Mouse (Mus musculus) CH12.LX (cell line): Measurements from ENCODE around the gene Oprd1. TPM values are rescaled to one million over a fixed set of nuclear protein-coding genes. Genes with fewer than 3 reads are reported as not detected.

Experiments used
- DNase-seq: peaks from one replicate; pipeline ENCODE4 v3.0.0-alpha.2; 2013; ENCODE audit errors: extremely low read depth
- H3K27ac ChIP-seq: 2 replicates; pipeline ENCODE4 v1.5.1; 2012; ENCODE audit warnings: low read depth, mild to moderate bottlenecking, control low read depth, moderate library complexity; ENCODE audit not compliant: insufficient read depth
- H3K27me3 ChIP-seq: replicated peaks from 2 replicates; pipeline ENCODE3; 2012; ENCODE audit warnings: inconsistent platforms
- H3K36me3 ChIP-seq, 2 experiments: replicated peaks in 1 of 2; 2 replicates each; pipeline versions ENCODE3 to v1.6.1; 2012; ENCODE audit warnings: inconsistent platforms in 1 of 2, low read length in 1 of 2, mild to moderate bottlenecking in 1 of 2, mixed read lengths in 1 of 2, moderate library complexity in 1 of 2; ENCODE audit not compliant: control insufficient read depth in 1 of 2, insufficient read depth in 1 of 2
- H3K4me1 ChIP-seq, 2 experiments: 2 replicates each; pipeline ENCODE4 v1.6.1; 2012; ENCODE audit warnings: inconsistent platforms in 1 of 2, moderate library complexity in 1 of 2; ENCODE audit not compliant: insufficient read depth in 2 of 2, control insufficient read depth in 1 of 2
- H3K4me2 ChIP-seq: 2 replicates; pipeline ENCODE4 v1.6.1; 2012; ENCODE audit warnings: low read depth, mild to moderate bottlenecking, control low read depth; ENCODE audit not compliant: poor library complexity, insufficient read depth, severe bottlenecking
- H3K4me3 ChIP-seq, 3 experiments: fragments of 150-350 bp in 1 of 3; sonication (generic) in 1 of 3; replicated peaks in 1 of 3; 2 replicates each; pipeline versions ENCODE3 to v1.5.1; 2011 to 2012; ENCODE audit warnings: low read depth in 2 of 3, low read length in 2 of 3, mild to moderate bottlenecking in 2 of 3, moderate library complexity in 2 of 3, control low read depth in 1 of 3, improper control_type of control experiment in 1 of 3, inconsistent platforms in 1 of 3, mixed read lengths in 1 of 3; ENCODE audit not compliant: poor library complexity in 1 of 3
- H3K79me2 ChIP-seq: replicated peaks from 2 replicates; pipeline ENCODE4 v1.6.1; 2012; ENCODE audit warnings: mild to moderate bottlenecking, moderate library complexity; ENCODE audit not compliant: control insufficient read depth, poor library complexity, insufficient read depth, severe bottlenecking; ENCODE audit errors: extremely low read depth
- H3K9ac ChIP-seq: 2 replicates; pipeline ENCODE4 v1.6.1; 2012; ENCODE audit warnings: low read depth, mild to moderate bottlenecking, control low read depth, moderate library complexity; ENCODE audit not compliant: insufficient read depth
- H3K9me3 ChIP-seq: replicated peaks from 2 replicates; pipeline ENCODE3; 2012; ENCODE audit warnings: low read length, inconsistent platforms, mixed read lengths
- CHD2 ChIP-seq: IDR thresholded peaks from 2 replicates; pipeline ENCODE4 v1.6.1; 2011; ENCODE audit warnings: low read length, improper control_type of control experiment
- CTCF ChIP-seq, 2 experiments: IDR thresholded peaks in 1 of 2; conservative IDR thresholded peaks in 1 of 2; 2 replicates each; pipeline ENCODE4 v1.5.1; 2011 to 2012; ENCODE audit warnings: low read depth in 2 of 2, low read length in 2 of 2, improper control_type of control experiment in 1 of 2, inconsistent platforms in 1 of 2, mild to moderate bottlenecking in 1 of 2, moderate library complexity in 1 of 2
- E2F4 ChIP-seq: IDR thresholded peaks from 2 replicates; pipeline ENCODE4 v1.6.1; 2011; ENCODE audit warnings: low read depth, low read length, improper control_type of control experiment; ENCODE audit not compliant: insufficient replicate concordance
- ETS1 ChIP-seq: conservative IDR thresholded peaks from 2 replicates; pipeline ENCODE4 v1.6.1; 2012; ENCODE audit warnings: low read depth, mild to moderate bottlenecking, inconsistent platforms, low read length, improper control_type of control experiment, moderate library complexity
- GABPA ChIP-seq: IDR thresholded peaks from 2 replicates; pipeline ENCODE4 v1.6.1; 2012; ENCODE audit warnings: low read depth, low read length, improper control_type of control experiment, inconsistent platforms; ENCODE audit not compliant: insufficient replicate concordance
- HCFC1 ChIP-seq: IDR thresholded peaks from 2 replicates; pipeline ENCODE4 v1.6.1; 2012; ENCODE audit warnings: low read depth, mild to moderate bottlenecking, inconsistent platforms, low read length, improper control_type of control experiment
- IRF4 ChIP-seq: IDR thresholded peaks from 2 replicates; pipeline ENCODE4 v1.6.1; 2014; ENCODE audit warnings: low read depth, mild to moderate bottlenecking, inconsistent platforms, low read length, improper control_type of control experiment
- JUND ChIP-seq: conservative IDR thresholded peaks from 2 replicates; pipeline ENCODE4 v1.6.1; 2011; ENCODE audit warnings: low read depth, low read length, improper control_type of control experiment
- KAT2A ChIP-seq: IDR thresholded peaks from 2 replicates; pipeline ENCODE4 v1.6.1; 2012; ENCODE audit warnings: low read length, improper control_type of control experiment, inconsistent platforms; ENCODE audit not compliant: insufficient replicate concordance
- MAX ChIP-seq: IDR thresholded peaks from 2 replicates; pipeline ENCODE4 v1.6.1; 2011; ENCODE audit warnings: low read length, improper control_type of control experiment
- PAX5 ChIP-seq: IDR thresholded peaks from 2 replicates; pipeline ENCODE4 v1.6.1; 2012; ENCODE audit warnings: low read length, inconsistent platforms, mixed read lengths
- POLR2A ChIP-seq: IDR thresholded peaks from 2 replicates; pipeline ENCODE4 v1.6.1; 2011; ENCODE audit warnings: low read depth, mild to moderate bottlenecking, improper control_type of control experiment, low read length
- RAD21 ChIP-seq: IDR thresholded peaks from 2 replicates; pipeline ENCODE4 v1.6.1; 2011; ENCODE audit warnings: low read depth, mild to moderate bottlenecking, low read length, improper control_type of control experiment, moderate library complexity
- SIN3A ChIP-seq: IDR thresholded peaks from 2 replicates; pipeline ENCODE4 v1.6.1; 2012; ENCODE audit warnings: low read length, improper control_type of control experiment, inconsistent platforms
- SMC3 ChIP-seq: IDR thresholded peaks from 2 replicates; pipeline ENCODE4 v1.6.1; 2011; ENCODE audit warnings: low read depth, low read length, improper control_type of control experiment
- TBP ChIP-seq: conservative IDR thresholded peaks from 2 replicates; pipeline ENCODE4 v1.6.1; 2011; ENCODE audit warnings: low read depth, low read length, improper control_type of control experiment
- USF1 ChIP-seq: IDR thresholded peaks from 2 replicates; pipeline ENCODE4 v1.6.1; 2014; ENCODE audit warnings: low read depth, mild to moderate bottlenecking, inconsistent platforms, low read length, improper control_type of control experiment
- USF2 ChIP-seq: conservative IDR thresholded peaks from 2 replicates; pipeline ENCODE4 v1.6.1; 2011; ENCODE audit warnings: low read depth, low read length, improper control_type of control experiment
- ZC3H11A ChIP-seq: IDR thresholded peaks from 2 replicates; pipeline ENCODE4 v1.6.1; 2012; ENCODE audit warnings: low read depth, mild to moderate bottlenecking, inconsistent platforms, low read length, improper control_type of control experiment
- ZKSCAN1 ChIP-seq: IDR thresholded peaks from 2 replicates; pipeline ENCODE4 v1.6.1; 2012; ENCODE audit warnings: low read depth, inconsistent platforms, low read length, improper control_type of control experiment, borderline replicate concordance
- ZMIZ1 ChIP-seq: IDR thresholded peaks from 2 replicates; pipeline ENCODE4 v1.6.1; 2012; ENCODE audit warnings: low read depth, mild to moderate bottlenecking, inconsistent platforms, low read length, improper control_type of control experiment
- dilution Hi-C: fragments of 300-500 bp; cut with MboI; formaldehyde crosslinking; loops from 2 replicates; pipeline ENCODE4 v1.14.3; 2020; ENCODE audit warnings: low sequenced_read_pairs; ENCODE audit not compliant: extremely low pct_unique_long_range_greater_than_20kb, extremely low pct_ligation_motif_present
- in situ Hi-C: fragments of 300-500 bp; cut with MboI; formaldehyde crosslinking; loops from 3 replicates; pipeline ENCODE4 v1.14.3; 2019; ENCODE audit warnings: low sequenced_read_pairs, low pct_ligation_motif_present, low pct_unique_long_range_greater_than_20kb, mixed read lengths
- polyA plus RNA-seq: library from polyadenylated mRNA; unstranded; fragments of >175 nt; gene quantifications from 2 replicates; pipeline ENCODE4 v1.2.1, GENCODE M21; 2012; ENCODE audit warnings: low read depth; ENCODE audit not compliant: insufficient read length
- total RNA-seq, 2 experiments: library from RNA; depleted of rRNA; stranded (reverse); fragments of 300-350 nt in 1 of 2; fragments of >200 nt in 1 of 2; gene quantifications; 2 replicates each; pipeline ENCODE4 v1.2.3; 2012 to 2014

Oprd1 gene
- total and polyA plus RNA-seq, 3 experiments, result not detected

GRCm38 (mm10) chr4:132137013-132137412 lies 7.3 kb downstream of the Oprd1 start:
- H3K27ac ChIP-seq, result no peak overlapping the region

GRCm38 (mm10) chr4:132133920-132134319 lies 10.4 kb downstream of the Oprd1 start:
- no peak for DNase-seq
- Histone ChIP-seq H3K27me3 (peaks cover 5% of the 10 kb centered on the region), H3K4me1 (no peaks in the 10 kb centered on the region), H3K79me2 (no peaks in the 10 kb centered on the region), H3K4me3 (no peak overlapping the region), H3K9me3 (no peaks in the 10 kb centered on the region), H3K9ac (no peak overlapping the region), H3K27ac (no peak overlapping the region), H3K4me2 (no peak overlapping the region), H3K36me3 (no peaks in the 10 kb centered on the region)
- dilution Hi-C loops (no loop called here), in situ Hi-C loops (no loop called here)
- TF ChIP-seq USF2 (no peak), KAT2A (no peak), JUND (no peak), SMC3 (no peak), POLR2A (no peak)

More at GRCm38 (mm10) chr4:132137013-132137412, 7.3 kb downstream of the Oprd1 start:
- Histone ChIP-seq H3K36me3 (no peaks in the 10 kb centered on the region), H3K27me3 (peaks cover 21% of the 10 kb centered on the region), H3K79me2 (no peaks in the 10 kb centered on the region), H3K9me3 (no peaks in the 10 kb centered on the region), H3K4me2 (no peak overlapping the region), H3K9ac (no peak overlapping the region), H3K4me3 (no peak overlapping the region), H3K4me1 (no peaks in the 10 kb centered on the region)
- dilution Hi-C loops (no loop called here), in situ Hi-C loops (no loop called here)
- TF ChIP-seq TBP, result no peak
- TF ChIP-seq ZMIZ1, result no peak
- no peak for TF ChIP-seq ETS1
- TF ChIP-seq CHD2, result no peak
- no peak for TF ChIP-seq CTCF (conservative IDR thresholded peaks at IDR 0.05 in 1 of 2, IDR thresholded peaks at IDR 0.05 in 1 of 2; ENCODE audit: low read depth in 2 of 2, low read length in 2 of 2)
- no peak for TF ChIP-seq USF1
- TF ChIP-seq MAX, result no peak
- no peak for TF ChIP-seq JUND
- no peak for TF ChIP-seq GABPA
- TF ChIP-seq ZKSCAN1, result no peak
- no peak for TF ChIP-seq E2F4
- TF ChIP-seq IRF4, result no peak
- no peak for TF ChIP-seq RAD21
- TF ChIP-seq SIN3A, result no peak
- no peak for TF ChIP-seq PAX5
- no peak for TF ChIP-seq USF2
- no peak for TF ChIP-seq HCFC1
- no peak for TF ChIP-seq ZC3H11A
- no peak for DNase-seq
